In genomic region chr4:21810608-21811007, GRCm38 (mm10) we compare ENCODE assay signal across 31 mouse cellular contexts.
"Had no signal": no experiment of that assay in that cellular context is flagged by ENCODE, and none has a peak within 500 bp of the region (broad histone marks: within the 10 kb centered on the region; RNA-seq: fewer than 3 reads in every experiment).

No protein-coding gene starts in this region.

- H3K4me1 ChIP-seq: limb, embryonic 10.5 days; limb, embryonic 12.5 days; limb, embryonic 13.5 days; limb, embryonic 15.5 days; liver, embryonic 12.5 days; liver, embryonic 13.5 days; liver, embryonic 15.5 days; lung, embryonic 15.5 days; megakaryocyte, embryonic 14.5 days; midbrain, embryonic 10.5 days; midbrain, embryonic 12.5 days; midbrain, embryonic 13.5 days; midbrain, embryonic 15.5 days; neural tube, embryonic 12.5 days had no signal

- H3K4me2 ChIP-seq: limb, embryonic 12.5 days; limb, embryonic 13.5 days; limb, embryonic 15.5 days; liver, embryonic 11.5 days; liver, embryonic 12.5 days; liver, embryonic 13.5 days; liver, embryonic 15.5 days; lung, embryonic 14.5 days; lung, embryonic 15.5 days; midbrain, embryonic 11.5 days; midbrain, embryonic 12.5 days; midbrain, embryonic 13.5 days; midbrain, embryonic 15.5 days; neural tube, embryonic 12.5 days had no signal

- H3K27me3 ChIP-seq: limb, embryonic 12.5 days; limb, embryonic 13.5 days; limb, embryonic 15.5 days; liver, embryonic 12.5 days; liver, embryonic 13.5 days; liver, embryonic 15.5 days; lung, embryonic 15.5 days; megakaryocyte, embryonic 14.5 days; midbrain, embryonic 12.5 days; midbrain, embryonic 13.5 days; midbrain, embryonic 15.5 days; neural tube, embryonic 12.5 days had no signal

- H3K27ac ChIP-seq: limb, embryonic 10.5 days; limb, embryonic 12.5 days; limb, embryonic 13.5 days; limb, embryonic 15.5 days; liver, embryonic 12.5 days; liver, embryonic 13.5 days; liver, embryonic 14.5 days; liver, embryonic 15.5 days; lung, embryonic 15.5 days; macrophage; midbrain, embryonic 10.5 days; midbrain, embryonic 12.5 days; midbrain, embryonic 13.5 days; midbrain, embryonic 15.5 days; neural tube, embryonic 12.5 days had no signal

- H3K9me3 ChIP-seq: limb, embryonic 10.5 days; limb, embryonic 12.5 days; limb, embryonic 13.5 days; limb, embryonic 15.5 days; liver, embryonic 12.5 days; liver, embryonic 13.5 days; liver, embryonic 15.5 days; lung, embryonic 15.5 days; megakaryocyte, embryonic 14.5 days; midbrain, embryonic 10.5 days; midbrain, embryonic 12.5 days; midbrain, embryonic 13.5 days; midbrain, embryonic 15.5 days; neural tube, embryonic 12.5 days had no signal

- H3K9ac ChIP-seq: limb, embryonic 12.5 days; limb, embryonic 13.5 days; limb, embryonic 15.5 days; liver, embryonic 12.5 days; liver, embryonic 13.5 days; liver, embryonic 14.5 days; liver, embryonic 15.5 days; liver, postnatal 0 days; lung, embryonic 14.5 days; lung, embryonic 15.5 days; midbrain, embryonic 12.5 days; midbrain, embryonic 13.5 days; midbrain, embryonic 15.5 days; neural tube, embryonic 12.5 days had no signal

- ATAC-seq: liver, embryonic 12.5 days; liver, postnatal 0 days; lung, postnatal 0 days; midbrain, embryonic 13.5 days; midbrain, embryonic 15.5 days; midbrain, embryonic 16.5 days had no signal

- H3K4me3 ChIP-seq: limb, embryonic 10.5 days; limb, embryonic 12.5 days; limb, embryonic 13.5 days; limb, embryonic 15.5 days; liver, embryonic 12.5 days; liver, embryonic 13.5 days; liver, embryonic 15.5 days; lung, embryonic 15.5 days; megakaryocyte, embryonic 14.5 days; midbrain, embryonic 10.5 days; midbrain, embryonic 12.5 days; midbrain, embryonic 13.5 days; midbrain, embryonic 15.5 days; myocyte; neural tube, embryonic 12.5 days had no signal

- DNase-seq: left cerebral cortex, postnatal 4 days; liver, embryonic 13.5 days; liver, postnatal 0 days; lung, adult 18-20 months; lung, adult 2 months; lung, embryonic 14.5 days; lung, postnatal 10 days; lung, postnatal 14 days; lung, postnatal 36 days; lung, postnatal 4 days; midbrain, embryonic 14.5 days had no signal
